Mouse (Mus musculus): ENCODE data around the gene Slc29a4. TPM values are rescaled to one million over a fixed set of nuclear protein-coding genes. Genes with fewer than 3 reads are reported as not detected.

Slc29a4 gene
- 58.5 and 60.2 TPM in 2 replicates for polyA plus RNA-seq (2016; fragmentation: Nextera tagmentation; extraction: Ambion mirVana)

DNA sequence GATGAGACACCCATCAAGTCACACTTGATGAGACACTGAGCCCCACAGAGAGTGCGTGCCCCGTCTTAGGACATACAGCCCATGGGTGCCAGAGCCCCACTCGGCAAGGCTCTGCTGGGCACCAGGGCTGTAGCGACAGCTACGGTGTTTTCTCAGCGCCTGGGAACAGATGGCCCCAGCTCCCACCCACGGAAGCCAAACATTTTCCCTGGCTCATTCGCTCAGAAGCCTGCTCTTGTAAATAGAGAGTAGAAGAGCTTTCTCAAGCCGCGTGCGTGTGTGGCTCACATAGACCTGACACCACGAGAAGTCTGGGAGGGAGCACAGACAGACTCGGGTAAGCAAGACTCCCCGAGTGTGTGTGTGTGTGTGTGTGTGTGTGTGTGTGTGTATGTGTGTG lies at the start of gene Slc29a4:
Slc29a4 (plus strand) TSS at position 265 of the 400 bp plus-strand sequence.
- Histone ChIP-seq H3K4me1 (peaks cover 13% of the 10 kb centered on the region), H3K27ac (no peak within 1 kb of the TSS), H3K27me3 (no peaks in the 10 kb centered on the region; the same call in 1 of the 2 replicates), H3K9ac (no peak within 1 kb of the TSS), H3K4me3 (no peak within 1 kb of the TSS), H3K9me3 (replicated peaks) (no peaks in the 10 kb centered on the region), H3K36me3 (no peaks in the 10 kb centered on the region), H3K4me2 (replicated peaks) (no peak within 1 kb of the TSS)
- ATAC-seq (ENCODE audit: low FRiP score), result no peak
- 61% methylated on average over 14 of the region's 14 CpGs for WGBS

GRCm38 (mm10) chr5:142648162-142648561 lies 44.1 kb upstream of the Slc29a4 start:
- H3K9me3 ChIP-seq (replicated peaks), result no peaks in the 10 kb centered on the region
- H3K27ac ChIP-seq, result no peak overlapping the region
- WGBS, result 85% methylated on average over 7 of the region's 7 CpGs
- H3K4me2 ChIP-seq (replicated peaks), result no peak overlapping the region
- H3K36me3 ChIP-seq, result peaks cover 14% of the 10 kb centered on the region
- no peak overlapping the region for H3K9ac ChIP-seq
- no peak overlapping the region for H3K4me3 ChIP-seq
- no peak for ATAC-seq (ENCODE audit: low FRiP score)
- no peaks in the 10 kb centered on the region for H3K27me3 ChIP-seq
- H3K4me1 ChIP-seq, result peaks cover 17% of the 10 kb centered on the region

DNA sequence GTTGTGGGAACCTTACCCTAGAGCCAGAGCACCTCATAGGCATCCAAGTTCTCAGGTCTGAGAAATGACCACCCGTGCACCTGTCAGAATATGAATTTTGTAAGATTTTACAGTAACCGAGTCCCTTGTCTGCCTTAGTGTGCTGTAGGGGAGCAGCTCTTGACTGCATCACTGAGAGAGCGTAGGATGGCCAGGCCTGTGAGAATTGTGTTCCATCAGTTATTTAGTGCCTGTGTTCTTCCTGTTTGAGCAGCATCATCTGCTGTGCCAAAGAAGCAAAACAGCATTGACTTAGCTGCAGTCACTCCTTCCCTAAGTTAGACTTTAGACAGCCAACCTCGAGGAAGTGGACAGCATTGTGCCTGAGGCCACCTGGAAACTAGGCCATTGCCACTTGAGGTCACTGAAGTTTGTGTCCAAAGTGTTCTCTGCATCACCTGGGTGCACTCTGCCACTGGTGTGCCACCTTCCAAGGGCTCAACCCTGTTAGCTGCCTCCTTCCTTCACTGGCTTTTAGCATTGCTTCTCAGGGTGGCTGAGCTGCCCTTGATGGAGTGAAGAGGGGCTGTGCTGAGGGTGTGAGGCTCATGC lies 42.8 kb upstream of the Slc29a4 start:
- Histone ChIP-seq H3K36me3 (peaks cover 13% of the 10 kb centered on the region), H3K27me3 (no peaks in the 10 kb centered on the region), H3K27ac (peak overlapping the region; percentile 52; the same call in 1 of the 2 replicates), H3K4me1 (peaks cover 17% of the 10 kb centered on the region), H3K9me3 (replicated peaks) (no peaks in the 10 kb centered on the region), H3K4me3 (no peak overlapping the region), H3K9ac (0 out of 2 replicates have a peak overlapping the region, but pooled peaks have one; percentile 19), H3K4me2 (replicated peaks) (no peak overlapping the region)
- ATAC-seq (ENCODE audit: low FRiP score), result no peak
- 92% methylated on average over 4 of the region's 4 CpGs for WGBS

DNA sequence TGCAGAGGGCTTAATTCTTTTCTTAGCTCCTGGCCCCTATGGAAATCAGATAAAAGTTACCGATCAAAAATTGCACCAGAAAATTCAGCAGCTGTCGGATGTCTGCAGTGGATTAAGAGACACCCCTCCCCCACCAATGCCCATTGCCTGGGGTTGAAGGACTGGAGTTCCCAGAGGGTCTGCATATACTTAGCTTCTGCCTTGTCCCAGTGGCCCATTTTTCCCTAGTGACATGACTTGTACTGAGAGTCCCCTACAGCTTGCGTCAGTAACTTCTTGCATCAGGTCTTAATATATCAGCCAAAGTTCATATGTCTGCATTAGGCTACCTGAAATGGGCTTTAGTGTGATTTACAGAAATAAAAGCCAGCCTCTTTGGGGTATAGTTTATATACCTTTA lies 41.9 kb upstream of the Slc29a4 start:
- no peak overlapping the region for H3K4me3 ChIP-seq
- H3K36me3 ChIP-seq, result peaks cover 11% of the 10 kb centered on the region; the same call in 1 of the 2 replicates
- H3K4me2 ChIP-seq (replicated peaks), result no peak overlapping the region
- peak overlapping the region; percentile 52; the same call in 1 of the 2 replicates for H3K27ac ChIP-seq
- no peaks in the 10 kb centered on the region for H3K27me3 ChIP-seq
- 54% methylated on average over 3 of the region's 3 CpGs for WGBS
- H3K9ac ChIP-seq, result 0 out of 2 replicates have a peak overlapping the region, but pooled peaks have one; percentile 19
- H3K9me3 ChIP-seq (replicated peaks), result no peaks in the 10 kb centered on the region
- H3K4me1 ChIP-seq, result peaks cover 17% of the 10 kb centered on the region
- no peak for ATAC-seq (ENCODE audit: low FRiP score)

GRCm38 (mm10) chr5:142650794-142651497 lies 41.4 kb upstream of the Slc29a4 start:
- Histone ChIP-seq H3K4me1 (peaks cover 17% of the 10 kb centered on the region), H3K9me3 (replicated peaks) (no peaks in the 10 kb centered on the region), H3K4me3 (no peak overlapping the region), H3K9ac (no peak overlapping the region), H3K27ac (peak overlapping the region; percentile 52; the same call in 1 of the 2 replicates), H3K4me2 (replicated peaks) (no peak overlapping the region), H3K36me3 (peaks cover 15% of the 10 kb centered on the region), H3K27me3 (no peaks in the 10 kb centered on the region)
- ATAC-seq (ENCODE audit: low FRiP score), result no peak; the same call in 1 of the 2 replicates
- WGBS, result 77% methylated on average over 6 of the region's 6 CpGs

- Histone ChIP-seq H3K27me3 (no peaks in the 10 kb centered on the region), H3K4me2 (replicated peaks) (no peak overlapping the region), H3K4me3 (no peak overlapping the region), H3K36me3 (peaks cover 22% of the 10 kb centered on the region), H3K4me1 (peaks cover 17% of the 10 kb centered on the region), H3K27ac (no peak overlapping the region), H3K9me3 (replicated peaks) (no peaks in the 10 kb centered on the region), H3K9ac (no peak overlapping the region)
- no peak for ATAC-seq (ENCODE audit: low FRiP score)
- WGBS, result 72% methylated on average over 4 of the region's 4 CpGs
Observed at GRCm38 (mm10) chr5:142652266-142652665, 40.0 kb upstream of the Slc29a4 start.

- H3K27ac ChIP-seq, result no peak overlapping the region
- peaks cover 98% of the 10 kb centered on the region for H3K36me3 ChIP-seq
- WGBS, result 83% methylated on average over 7 of the region's 7 CpGs
- no peaks in the 10 kb centered on the region for H3K27me3 ChIP-seq
- no peaks in the 10 kb centered on the region for H3K4me1 ChIP-seq
- no peak overlapping the region for H3K9ac ChIP-seq
- H3K9me3 ChIP-seq (replicated peaks), result no peaks in the 10 kb centered on the region
- no peak overlapping the region for H3K4me3 ChIP-seq
- no peak overlapping the region for H3K4me2 ChIP-seq (replicated peaks)
- ATAC-seq (ENCODE audit: low FRiP score), result no peak
Observed at GRCm38 (mm10) chr5:142660656-142661434, 31.5 kb upstream of the Slc29a4 start.

GRCm38 (mm10) chr5:142667921-142668320 lies 24.4 kb upstream of the Slc29a4 start:
- ATAC-seq (ENCODE audit: low FRiP score), result no peak
- H3K4me1 ChIP-seq, result peaks cover under 1% of the 10 kb centered on the region; the same call in 1 of the 2 replicates
- no peaks in the 10 kb centered on the region for H3K27me3 ChIP-seq
- no peak overlapping the region for H3K4me3 ChIP-seq
- H3K9ac ChIP-seq, result no peak overlapping the region
- no peak overlapping the region for H3K4me2 ChIP-seq (replicated peaks)
- no peaks in the 10 kb centered on the region for H3K9me3 ChIP-seq (replicated peaks)
- 30% methylated on average over 3 of the region's 3 CpGs for WGBS
- H3K27ac ChIP-seq, result no peak overlapping the region
- peaks cover 72% of the 10 kb centered on the region for H3K36me3 ChIP-seq

GRCm38 (mm10) chr5:142668556-142669263 lies 23.6 kb upstream of the Slc29a4 start:
- no peaks in the 10 kb centered on the region for H3K27me3 ChIP-seq
- H3K9me3 ChIP-seq (replicated peaks), result no peaks in the 10 kb centered on the region
- no peak overlapping the region for H3K27ac ChIP-seq
- peaks cover 64% of the 10 kb centered on the region for H3K36me3 ChIP-seq
- WGBS, result 87% methylated on average over 11 of the region's 11 CpGs
- peaks cover 4% of the 10 kb centered on the region; the same call in 1 of the 2 replicates for H3K4me1 ChIP-seq
- ATAC-seq (ENCODE audit: low FRiP score), result no peak
- no peak overlapping the region for H3K4me2 ChIP-seq (replicated peaks)
- no peak overlapping the region for H3K4me3 ChIP-seq
- H3K9ac ChIP-seq, result no peak overlapping the region

DNA sequence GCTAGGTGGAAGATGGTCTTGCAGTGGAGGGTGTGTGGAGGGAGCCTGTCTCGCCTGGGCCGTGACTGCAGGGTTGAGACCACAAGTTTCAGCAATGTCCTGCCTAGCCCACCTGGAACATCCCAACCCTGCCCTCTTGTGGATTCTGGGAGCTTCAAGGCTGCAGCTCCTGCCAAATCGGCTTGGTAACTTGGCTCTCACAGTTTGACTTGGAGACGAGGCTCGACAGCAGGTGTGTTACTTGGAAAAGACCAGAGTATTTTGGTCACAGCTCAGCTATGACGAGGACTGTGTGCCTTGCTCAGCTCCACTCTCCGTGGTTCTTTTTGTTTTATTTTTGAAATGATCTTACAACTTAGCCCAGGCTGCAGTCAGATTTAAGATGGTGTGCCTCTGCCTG lies 22.6 kb upstream of the Slc29a4 start:
- Histone ChIP-seq H3K36me3 (peaks cover 54% of the 10 kb centered on the region), H3K4me2 (replicated peaks) (no peak overlapping the region), H3K4me1 (peaks cover 4% of the 10 kb centered on the region; the same call in 1 of the 2 replicates), H3K27me3 (no peaks in the 10 kb centered on the region), H3K4me3 (no peak overlapping the region), H3K9me3 (replicated peaks) (no peaks in the 10 kb centered on the region), H3K9ac (no peak overlapping the region), H3K27ac (no peak overlapping the region)
- no peak for ATAC-seq (ENCODE audit: low FRiP score)
- WGBS, result 84% methylated on average over 7 of the region's 7 CpGs

DNA sequence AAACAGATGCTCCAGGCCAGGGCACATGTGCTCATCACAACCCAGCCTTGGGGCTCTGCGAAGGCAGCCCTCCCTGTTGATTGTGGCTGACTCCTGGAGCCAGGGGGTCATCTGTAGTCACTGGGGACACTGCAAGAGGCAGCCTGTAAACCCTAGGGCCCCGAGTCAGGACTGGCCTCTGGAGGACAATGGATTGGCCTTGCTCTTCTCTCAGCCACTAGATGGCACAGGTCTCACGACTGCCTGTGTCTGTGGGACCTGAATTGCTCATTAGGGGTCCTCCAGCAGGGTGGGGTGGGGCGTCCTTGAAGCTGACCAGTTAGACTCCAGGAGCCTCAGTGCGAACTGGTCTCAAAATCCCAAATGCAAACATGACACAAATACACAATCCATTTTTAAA lies 19.2 kb upstream of the Slc29a4 start:
- H3K4me3 ChIP-seq, result no peak overlapping the region
- H3K9me3 ChIP-seq (replicated peaks), result no peaks in the 10 kb centered on the region
- H3K4me1 ChIP-seq, result peaks cover 4% of the 10 kb centered on the region; the same call in 1 of the 2 replicates
- H3K27me3 ChIP-seq, result no peaks in the 10 kb centered on the region
- ATAC-seq (ENCODE audit: low FRiP score), result peak; percentile 78
- H3K9ac ChIP-seq, result no peak overlapping the region
- H3K36me3 ChIP-seq, result peaks cover 26% of the 10 kb centered on the region
- 28% methylated on average over 5 of the region's 5 CpGs for WGBS
- no peak overlapping the region for H3K27ac ChIP-seq
- H3K4me2 ChIP-seq (replicated peaks), result no peak overlapping the region

Measured in hindbrain, embryonic 12.5 days (tissue).